Mouse (Mus musculus): Measurements from ENCODE around the gene Gfi1b.

DNA sequence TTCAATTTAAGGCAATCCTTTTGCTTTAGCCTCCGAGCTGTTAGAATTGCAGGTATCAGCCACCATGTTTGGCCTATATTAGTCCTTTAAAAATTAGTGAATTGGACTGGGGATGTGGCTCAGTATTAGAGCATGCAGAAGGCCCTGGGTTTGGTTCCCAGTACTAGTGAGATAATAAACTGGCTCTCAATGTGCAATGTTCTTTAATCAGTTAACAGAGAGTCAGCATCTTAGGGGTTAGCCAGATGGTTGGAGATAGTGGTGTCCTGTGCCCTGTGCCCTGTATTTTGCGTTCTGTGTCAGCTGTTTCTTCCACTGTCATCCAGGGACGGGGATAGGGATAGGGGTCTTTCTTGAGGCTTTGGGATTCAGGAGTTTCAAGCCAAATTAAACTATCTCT, 41.1 kb upstream of the Gfi1b start:
- TF ChIP-seq CTCF (IDR thresholded peaks at IDR 0.05; ENCODE audit: low read depth, low read length) (no peak), POLR2A (IDR thresholded peaks at IDR 0.05; ENCODE audit: insufficient read depth, low read length) (no peak), EP300 (IDR thresholded peaks at IDR 0.05; ENCODE audit: insufficient read depth, low read depth, low read length) (no peak)

Measured in ES-Bruce4 (cell line).